Mouse (Mus musculus): ENCODE measurements around the gene Cpped1.

DNA sequence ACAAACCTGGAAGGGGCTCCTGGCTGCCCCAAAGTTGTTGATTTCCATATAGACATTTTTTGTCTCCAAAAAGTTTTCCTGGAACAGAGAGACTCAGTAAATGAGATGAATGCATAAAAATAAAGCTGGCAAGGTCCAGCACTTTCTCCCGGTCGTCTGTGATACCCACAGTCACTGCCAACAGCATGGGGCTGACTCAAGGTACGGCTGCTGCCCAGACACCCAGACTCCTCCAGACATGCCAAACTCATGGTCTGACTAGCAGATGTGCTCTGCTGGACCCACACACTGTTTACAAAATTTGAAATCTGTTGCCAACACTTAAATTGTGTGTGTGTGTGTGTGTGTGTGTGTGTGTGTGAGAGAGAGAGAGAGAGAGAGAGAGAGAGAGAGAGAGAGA lies 14.4 kb downstream of the Cpped1 start:
- no peak for TF ChIP-seq POLR2A (IDR thresholded peaks at IDR 0.05; ENCODE audit: insufficient read depth, low read depth, low read length)
- no peak for TF ChIP-seq CTCF (IDR thresholded peaks at IDR 0.05; ENCODE audit: insufficient read depth, low read depth, low read length)

Measured in olfactory bulb, adult 2 months (tissue).